In the genomic region with DNA sequence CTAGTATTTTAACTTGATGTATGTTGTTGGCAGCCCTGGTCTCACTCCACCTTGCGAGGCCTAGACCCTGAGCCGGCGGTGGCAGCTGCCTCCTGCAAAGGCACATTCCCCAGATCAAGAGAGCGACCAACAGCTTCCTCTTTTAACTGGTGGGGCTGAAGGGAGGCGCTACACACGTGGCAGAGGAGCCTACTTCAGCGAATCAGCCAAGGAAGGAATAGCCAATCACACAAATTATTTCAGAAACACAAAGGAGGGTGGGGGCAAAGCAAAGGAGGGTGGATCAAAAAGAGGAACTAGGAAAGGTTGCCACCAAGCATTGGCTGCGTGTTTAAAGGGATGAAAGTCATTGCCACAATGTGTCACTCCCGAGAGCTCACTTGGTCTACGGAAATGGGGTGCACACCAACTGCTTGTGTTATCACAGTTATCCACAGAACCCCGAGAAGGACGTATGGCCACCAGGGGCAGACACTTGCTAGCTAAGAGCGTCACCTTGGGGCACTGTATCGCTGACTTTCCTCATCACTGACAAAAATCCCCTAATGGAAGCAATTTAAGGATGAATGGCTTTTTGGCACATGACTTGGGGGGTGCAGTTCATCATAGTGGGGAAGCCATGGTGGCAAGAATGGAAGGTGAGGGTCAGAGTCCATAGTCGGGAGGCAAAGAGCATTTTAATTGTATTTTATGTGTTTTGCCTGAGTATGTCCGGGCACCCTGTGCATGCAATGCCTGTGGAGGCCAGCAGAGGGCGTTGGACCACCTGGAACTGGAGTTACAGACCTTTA, we compare ENCODE assay signal across 1 mouse cellular context.
A peak's percentile ranks its signal among the peaks of the same experiment; 100 is the strongest.
TF ChIP-seq lines count a peak whose summit lies in the region.

No protein-coding gene starts in this region.

TF ChIP-seq in MEL, 35 proteins besides CTCF, POLR2A, EP300 and RAD21 (continued from another document):
- TF ChIP-seq TBP (IDR thresholded peaks at IDR 0.05; ENCODE audit: low read depth, low read length) (peak; percentile 96), POLR2AphosphoS2 (IDR thresholded peaks at IDR 0.05; ENCODE audit: low read length) (peak; percentile 97), UBTF (IDR thresholded peaks at IDR 0.05; ENCODE audit: borderline replicate concordance, insufficient read depth, low read depth, low read length) (no peak), MXI1 (IDR thresholded peaks at IDR 0.05; ENCODE audit: low read depth, low read length) (peak; percentile 99), ZNF384 (IDR thresholded peaks at IDR 0.05; ENCODE audit: low read depth, low read length) (no peak; the same call in 1 of the 2 replicates), TCF12 (IDR thresholded peaks at IDR 0.05; ENCODE audit: low read depth, low read length) (peak; percentile 54), BHLHE40 (IDR thresholded peaks at IDR 0.05; ENCODE audit: borderline replicate concordance, low read depth, low read length) (peak; percentile 68), MEF2A (IDR thresholded peaks at IDR 0.05; ENCODE audit: extremely low read depth, insufficient replicate concordance, low read depth, low read length, poor library complexity, severe bottlenecking) (peak; percentile 38; the same call in 1 of the 2 replicates), ELF1 (IDR thresholded peaks at IDR 0.05; ENCODE audit: low read depth, low read length) (peak; percentile 62), ZC3H11A (IDR thresholded peaks at IDR 0.05; ENCODE audit: low read depth, low read length) (no peak), GATA1 (IDR thresholded peaks at IDR 0.05; ENCODE audit: low read depth, low read length) (peak; percentile 60; the same call in 1 of the 2 replicates), MYC (IDR thresholded peaks at IDR 0.05; ENCODE audit: low read depth, low read length) (peak; percentile 99), MAZ (IDR thresholded peaks at IDR 0.05; ENCODE audit: low read depth, low read length) (peak; percentile 98), HCFC1 (IDR thresholded peaks at IDR 0.05; ENCODE audit: low read depth, low read length) (peak; percentile 66; the same call in 1 of the 2 replicates), CHD2 (IDR thresholded peaks at IDR 0.05; ENCODE audit: low read length) (0 out of 2 replicates have a peak, but pooled peaks have one; percentile 31), USF1 (IDR thresholded peaks at IDR 0.05; ENCODE audit: low read depth, low read length) (peak; percentile 88), CHD1 (IDR thresholded peaks at IDR 0.05; ENCODE audit: low read depth, low read length) (peak; percentile 91), NRF1 (IDR thresholded peaks at IDR 0.05; ENCODE audit: insufficient read depth, low read depth, low read length, poor library complexity, severe bottlenecking) (0 out of 2 replicates have a peak, but pooled peaks have one; percentile 18), RCOR1 (IDR thresholded peaks at IDR 0.05; ENCODE audit: low read depth, low read length) (peak; percentile 71), ZKSCAN1 (IDR thresholded peaks at IDR 0.05; ENCODE audit: low read depth, low read length) (no peak; the same call in none of the 2 replicates), POLR2AphosphoS5 (IDR thresholded peaks at IDR 0.05; ENCODE audit: borderline replicate concordance, low read depth, low read length) (no peak), GABPA (IDR thresholded peaks at IDR 0.05; ENCODE audit: low read depth, low read length) (no peak), SMC3 (IDR thresholded peaks at IDR 0.05; ENCODE audit: low read depth, low read length) (peak; percentile 47), ETS1 (IDR thresholded peaks at IDR 0.05; ENCODE audit: low read depth, low read length) (peak; percentile 95)
